Mouse (Mus musculus): Measurements from ENCODE around the gene Txlna.

The Txlna gene

DNA sequence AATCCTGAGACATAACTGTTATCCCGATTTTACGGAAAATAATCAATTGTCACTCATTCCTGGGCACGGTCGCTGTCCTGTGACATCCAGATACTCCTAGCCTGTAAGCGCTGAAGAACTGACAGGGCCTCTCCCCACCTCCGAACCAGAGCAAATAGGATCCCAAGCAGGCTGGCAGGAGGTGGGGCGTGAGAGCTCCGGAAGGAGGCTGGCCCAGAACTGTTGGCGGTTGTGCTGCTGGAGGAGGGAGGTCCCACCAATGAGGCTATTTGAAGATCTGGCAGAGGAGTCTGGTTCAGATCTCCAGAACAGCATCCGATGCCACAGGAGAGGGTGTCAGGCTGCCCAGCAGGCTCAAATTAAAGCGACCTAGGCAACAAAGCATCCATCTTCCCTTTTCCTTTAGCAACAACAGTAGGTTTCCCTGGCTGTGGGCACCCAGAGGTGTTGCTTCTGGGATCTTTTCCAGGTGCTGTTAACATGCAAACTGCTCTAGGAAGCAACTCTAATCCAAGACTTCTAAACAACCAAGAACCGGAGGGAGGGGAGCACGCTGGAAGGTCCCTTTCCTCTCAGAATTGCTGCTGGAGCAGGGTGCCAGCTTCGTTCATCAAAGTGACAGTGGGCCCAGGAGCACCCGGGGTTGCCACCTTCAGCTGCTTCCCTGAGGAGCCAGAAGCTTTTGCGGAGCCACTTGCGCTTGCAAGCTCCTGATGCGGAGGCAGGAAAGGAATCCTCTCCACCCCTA lies 16.4 kb downstream of the Txlna start:
- DNase-seq = peak; percentile 80 to 90

DNA sequence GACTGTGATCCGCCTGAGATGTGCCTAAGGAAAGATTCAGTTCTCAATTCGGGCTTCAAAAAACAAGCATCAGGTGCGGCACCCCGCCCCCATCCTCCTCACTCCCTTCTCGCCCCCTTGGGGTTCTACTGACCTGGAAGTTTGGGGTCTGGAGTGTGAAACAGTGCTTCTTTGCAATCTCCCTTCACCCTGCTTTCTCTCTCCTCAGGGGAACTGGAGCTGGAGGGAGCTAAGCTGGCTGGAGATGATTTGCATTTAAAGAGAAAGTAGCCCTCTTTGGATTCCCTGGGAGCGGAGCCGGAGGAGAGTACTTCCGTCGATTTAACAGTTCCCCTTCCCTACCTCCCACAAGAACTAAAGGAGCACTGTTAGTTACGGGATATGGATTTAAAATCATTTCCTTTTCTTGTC lies 17.2 kb downstream of the Txlna start, which contains the start of gene Ccdc28b:
Gene Ccdc28b (minus strand): TSS at position 267 of the 411 bp plus-strand sequence.
- peak; percentile 55 to 69 for DNase-seq

DNA sequence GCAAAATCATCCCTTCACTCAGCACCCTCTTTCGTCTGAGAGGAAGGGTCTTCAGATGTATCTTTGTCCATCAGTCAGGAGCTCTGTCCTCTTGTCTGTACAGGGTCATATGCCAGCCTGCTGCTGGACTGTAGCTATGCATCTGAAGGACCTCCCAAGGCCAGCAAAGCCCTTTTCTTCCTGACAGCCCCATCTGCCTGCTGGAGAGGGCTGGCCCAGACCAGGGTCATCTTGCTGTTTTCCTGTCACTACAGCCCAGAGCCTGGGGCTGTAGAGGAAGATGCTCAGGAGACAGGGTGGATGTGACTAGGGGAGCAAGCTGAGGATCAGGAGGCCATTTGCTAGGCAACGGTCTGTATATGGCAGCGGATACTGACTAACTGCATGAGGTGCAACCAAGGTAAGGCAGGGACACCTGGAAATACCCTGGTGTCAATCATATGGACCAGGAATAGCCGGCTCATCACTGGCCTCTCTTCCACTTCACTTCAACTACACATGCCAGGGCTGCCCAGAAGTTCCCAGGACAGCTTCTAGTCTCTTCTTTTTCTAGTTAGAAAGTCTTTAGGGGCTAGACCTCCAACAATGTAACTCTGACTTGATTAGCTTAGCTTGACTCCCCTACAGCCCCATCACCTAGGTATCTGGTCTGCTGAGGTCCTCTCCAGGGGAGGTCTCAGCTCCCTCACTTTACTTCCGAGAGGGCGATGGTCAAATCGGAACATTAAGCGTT lies 17.9 kb downstream of the Txlna start:
- no peak for DNase-seq

DNA sequence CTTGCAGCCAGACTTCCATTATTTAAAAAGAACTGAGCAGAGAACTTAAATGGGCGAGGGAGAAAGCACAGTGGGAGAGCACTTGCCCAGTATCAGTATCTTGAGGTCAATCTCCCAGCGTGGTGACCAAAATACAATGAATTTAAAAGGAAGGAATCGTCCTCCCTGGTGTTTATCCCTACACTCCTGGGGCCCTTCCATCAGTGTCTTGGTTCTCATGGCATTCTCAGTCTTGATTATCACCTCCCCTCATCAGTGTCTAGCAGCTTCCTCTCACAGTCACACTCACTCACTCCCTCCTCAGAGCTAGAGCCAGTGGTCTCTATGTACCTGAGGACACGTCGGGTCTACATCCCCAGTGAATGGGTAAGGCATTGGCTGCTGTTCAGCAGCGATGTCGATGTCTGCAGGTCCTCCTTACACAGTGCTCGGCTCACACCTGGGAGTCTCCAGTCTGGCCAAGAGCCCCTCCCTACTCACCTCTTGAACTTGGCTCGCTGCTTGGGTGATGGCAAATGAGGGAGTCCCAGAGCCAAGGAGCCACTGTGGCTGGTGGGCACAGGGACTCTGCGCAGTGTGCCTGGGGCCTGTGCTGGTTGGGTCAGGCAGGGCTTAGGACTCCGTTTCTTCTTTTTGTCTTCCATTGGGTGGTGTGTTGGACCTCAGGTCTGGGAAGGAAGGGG lies 18.6 kb downstream of the Txlna start:
- DNase-seq = no peak

- peak in 1 of 2 experiments; percentile 34 for DNase-seq
Measured at GRCm38 (mm10) chr4:129621283-129621841, 19.5 kb downstream of the Txlna start.

DNA sequence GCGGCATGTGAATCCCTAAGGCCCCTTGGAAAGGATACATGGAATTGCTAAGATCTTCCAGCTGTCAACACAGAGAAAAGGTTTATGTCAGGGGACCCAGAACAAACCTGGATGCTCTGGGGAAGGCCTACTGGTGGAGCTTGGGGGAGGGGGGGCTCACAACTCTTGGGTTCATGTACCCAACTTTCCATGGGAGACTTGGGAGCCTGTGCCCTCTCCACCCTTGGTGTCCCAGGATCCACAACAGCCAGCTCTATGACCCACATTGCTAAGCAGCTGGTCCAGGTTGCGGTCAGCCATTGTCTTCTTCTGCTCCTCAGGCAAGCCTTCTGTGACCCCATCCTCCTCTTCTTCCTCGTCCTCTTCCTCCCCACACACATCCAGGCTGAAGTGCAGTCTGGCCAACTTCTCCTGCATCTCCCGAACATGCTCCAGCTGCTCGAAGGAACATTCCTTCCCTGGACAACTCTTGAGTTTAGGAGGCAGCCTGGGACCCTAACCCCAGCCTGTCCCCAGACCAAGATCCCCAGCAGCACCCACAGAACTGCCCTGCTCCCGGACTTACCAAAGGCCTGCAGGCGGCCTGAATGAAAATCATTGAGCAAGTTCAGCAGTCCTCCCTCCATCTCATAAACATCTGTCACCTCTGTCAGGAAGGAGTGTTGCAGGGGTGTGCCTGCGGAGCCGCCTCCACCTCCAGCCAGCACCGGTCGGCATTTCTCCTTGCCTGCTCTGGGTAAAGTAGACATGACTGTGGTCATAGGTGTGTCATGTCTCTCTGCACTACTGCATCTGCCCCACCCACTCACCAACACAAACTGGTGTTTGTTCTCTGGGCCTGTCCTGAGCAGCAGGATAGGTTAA lies 20.2 kb downstream of the Txlna start:
- no peak for DNase-seq

DNA sequence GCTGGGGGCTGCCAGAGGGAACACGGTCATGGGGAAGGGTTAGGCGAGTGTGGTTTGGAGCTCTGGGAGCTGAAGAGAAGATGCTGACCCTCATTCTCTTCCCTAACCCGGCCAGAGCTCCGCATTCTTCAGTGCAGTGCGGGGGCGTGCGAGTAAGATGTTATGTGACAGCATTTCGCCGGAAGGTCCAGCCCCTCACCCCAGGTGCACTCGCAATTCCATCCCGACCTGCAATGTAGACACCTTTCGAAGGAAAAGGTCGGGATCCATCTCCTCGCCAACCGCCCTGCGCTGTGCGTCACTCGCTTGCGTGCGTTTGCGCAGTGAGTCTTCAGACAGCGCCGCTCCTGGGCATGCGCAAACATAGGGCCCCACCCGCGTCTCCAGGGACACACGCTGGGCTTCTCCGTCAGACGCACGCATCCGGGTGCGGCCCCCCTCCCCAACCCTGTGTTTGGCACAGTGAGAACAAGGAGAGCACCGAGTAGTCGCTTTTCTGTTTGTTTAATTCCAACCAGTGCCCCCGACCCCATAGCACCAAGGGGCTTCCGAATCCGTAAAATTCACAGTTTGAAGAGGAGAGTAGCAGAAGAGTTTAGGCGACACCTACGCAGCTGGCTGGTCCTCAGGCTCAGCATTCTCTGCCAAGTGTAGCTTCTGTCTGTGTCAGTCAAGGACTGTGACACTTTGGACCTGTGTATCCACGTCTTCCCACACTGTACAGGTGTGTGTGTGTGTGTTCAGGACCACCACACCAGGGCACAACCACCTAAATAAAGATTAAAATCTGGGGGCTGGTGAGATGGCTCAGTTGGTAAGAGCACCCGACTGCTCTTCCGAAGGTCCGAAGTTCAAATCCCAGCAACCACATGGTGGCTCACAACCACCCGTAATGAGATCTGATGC lies 21.8 kb downstream of the Txlna start, which contains the start of gene Iqcc:
Gene Iqcc (minus strand): TSS at position 314 of the 906 bp plus-strand sequence.
- DNase-seq = peak; percentile 97

GRCm38 (mm10) chr4:129618031-129618430 lies 22.8 kb downstream of the Txlna start:
- no peak for DNase-seq

DNA sequence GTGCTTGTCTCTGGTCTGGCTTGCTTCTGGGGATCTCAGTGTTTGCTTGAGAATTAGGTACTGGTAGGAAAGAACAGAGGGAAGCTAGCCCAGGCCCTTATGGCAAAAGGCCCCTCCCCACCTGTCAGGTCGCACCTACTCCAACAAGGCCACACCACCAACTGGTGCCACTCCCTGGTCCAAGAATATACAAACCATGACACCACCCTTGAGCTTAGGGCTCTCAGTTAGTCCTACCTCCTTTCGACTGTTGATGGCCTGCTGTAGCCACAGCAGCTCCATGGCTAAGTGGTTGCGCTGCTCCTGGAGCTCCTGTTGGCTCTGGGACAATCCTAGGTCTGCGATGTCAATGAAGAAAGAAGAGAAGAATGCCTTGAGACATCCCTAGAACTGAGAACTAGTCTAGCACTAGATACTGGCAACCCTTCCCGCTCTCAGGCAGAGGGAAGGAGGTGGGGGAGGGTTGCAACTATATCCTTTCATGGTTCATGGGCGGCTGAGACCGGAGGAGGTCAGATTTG lies 23.7 kb downstream of the Txlna start:
- DNase-seq = no peak

GRCm38 (mm10) chr4:129616631-129617030 lies 24.2 kb downstream of the Txlna start:
- DNase-seq = no peak

- DNase-seq = no peak
Measured at GRCm38 (mm10) chr4:129615801-129616290, 25.0 kb downstream of the Txlna start.

DNA sequence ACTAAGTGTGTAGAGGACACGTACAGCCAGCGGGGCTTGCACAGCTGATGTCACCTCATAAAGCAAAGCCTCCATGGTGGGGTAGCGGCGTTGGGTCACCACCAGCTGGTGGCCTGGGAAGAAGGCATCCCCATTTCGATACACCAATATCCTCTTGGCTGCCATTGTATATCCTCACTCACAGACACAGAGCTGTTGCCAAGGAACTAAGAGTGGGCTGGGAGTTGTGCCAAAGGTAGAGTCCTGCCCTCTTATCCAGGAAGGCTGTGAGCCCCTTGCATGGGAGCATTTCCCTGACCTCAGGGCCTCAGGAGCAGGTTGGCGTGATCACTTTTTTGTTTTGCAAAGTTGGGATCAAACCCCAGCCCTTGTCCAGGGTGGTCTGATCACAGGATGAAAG lies 26.8 kb downstream of the Txlna start, which contains the start of gene Dcdc2b:
Gene Dcdc2b (minus strand): TSS at position 165 of the 400 bp plus-strand sequence.
- DNase-seq = no peak

DNA sequence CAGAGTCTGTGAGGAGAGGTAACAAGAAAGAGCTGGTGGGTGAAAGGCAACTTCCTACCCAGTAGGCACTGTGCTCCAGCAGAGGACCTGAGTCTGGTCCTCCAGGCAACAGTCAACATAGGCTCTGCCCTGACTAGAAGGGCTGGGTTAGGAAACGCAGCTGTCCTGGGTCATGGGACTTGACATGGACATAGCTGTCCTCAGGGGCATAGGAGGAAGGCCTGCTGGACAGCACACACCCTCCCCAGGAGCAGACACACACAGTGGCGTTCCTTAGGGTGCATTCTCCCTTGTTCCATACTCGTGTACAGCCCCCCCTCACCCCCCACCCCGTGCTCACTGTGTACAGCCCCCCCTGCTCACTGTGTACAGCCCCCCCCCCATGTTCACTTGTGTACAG lies 30.4 kb downstream of the Txlna start:
- no peak for DNase-seq

DNA sequence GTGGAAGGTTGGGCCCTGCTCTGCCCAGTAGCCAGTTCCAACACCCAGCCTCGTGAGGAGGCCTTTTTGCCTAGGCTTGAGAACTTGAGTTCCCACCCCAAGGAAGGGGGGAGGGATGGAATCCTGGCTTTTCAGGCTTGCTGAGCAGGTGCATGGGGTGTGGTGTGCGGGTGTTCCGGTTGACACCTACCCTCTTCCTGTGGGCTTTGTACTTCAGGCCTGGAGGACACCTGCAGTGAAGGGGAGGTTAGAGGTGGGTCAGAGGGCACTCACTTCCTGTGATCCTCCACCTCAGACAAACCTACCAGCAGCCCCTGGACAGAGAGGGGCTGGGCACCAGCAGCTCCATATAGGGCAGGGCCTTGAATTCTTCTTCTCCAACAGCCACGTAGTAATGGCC lies 30.8 kb downstream of the Txlna start:
- no peak for DNase-seq

DNA sequence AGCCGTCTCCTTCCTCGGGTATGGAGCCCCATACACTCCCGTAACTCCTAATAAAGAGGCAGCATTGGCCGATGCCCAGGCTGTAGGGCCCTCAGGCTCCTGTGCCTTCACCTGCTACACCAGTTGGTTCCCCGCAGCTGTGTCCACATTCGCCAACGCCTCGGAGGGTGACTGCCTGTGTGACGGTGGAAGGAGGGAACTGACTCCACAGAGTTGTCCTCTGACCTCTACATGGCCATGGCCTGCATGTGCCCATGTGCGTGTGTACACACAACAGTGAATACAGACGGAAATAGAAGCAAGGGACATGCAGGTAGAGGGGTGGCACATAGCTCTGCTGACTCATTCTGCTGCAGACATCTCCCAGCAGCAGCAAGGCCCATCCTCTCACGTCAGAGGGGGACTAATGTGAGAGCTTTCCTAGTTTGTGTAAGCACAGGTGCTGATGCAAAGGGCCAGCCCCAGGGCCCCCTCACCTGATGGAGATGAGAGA lies 31.7 kb downstream of the Txlna start:
- DNase-seq = no peak

GRCm38 (mm10) chr4:129608426-129609025 lies 32.3 kb downstream of the Txlna start:
- DNase-seq = peak; percentile 85 to 90

GRCm38 (mm10) chr4:129600233-129601158 lies 40.4 kb downstream of the Txlna start, which contains the start of the genes Eif3i and Tmem234:
Eif3i (minus strand) TSS chr4:129600648.
Tmem234 (plus strand) TSS chr4:129600668.
- DNase-seq = peak; percentile 86 to 91

DNA sequence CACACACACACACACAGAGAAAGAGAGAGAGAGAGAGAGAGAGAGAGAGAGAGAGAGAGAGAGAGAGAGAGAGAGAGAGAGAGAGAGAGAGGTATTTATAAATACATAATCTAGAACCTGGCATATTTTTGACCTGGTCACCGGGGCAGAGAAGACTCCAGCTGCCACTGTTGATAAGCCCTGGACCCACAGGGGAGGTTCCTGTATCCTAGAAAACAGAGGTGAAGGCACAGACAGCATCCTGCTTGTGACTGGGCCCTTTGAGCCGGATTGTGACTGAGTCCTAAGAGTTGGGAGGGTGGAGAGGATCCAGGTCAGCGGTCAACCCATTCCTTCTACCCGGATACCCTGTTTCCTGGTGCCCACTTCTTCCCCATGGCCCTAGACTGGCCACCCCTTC lies 52.0 kb downstream of the Txlna start:
- DNase-seq = no peak
